Mouse (Mus musculus): ENCODE measurements at regions not wholly inside any gene's neighbourhood (a gene's known extent, or its start where the extent isn't known, plus 50 kb on each side); places are given as distances from the start of the nearest gene placed in this dataset.

- Histone ChIP-seq H3K27ac (ENCODE audit: low read length) (no peak overlapping the region), H3K36me3 (ENCODE audit: insufficient read depth, low read length) (no peaks in the 10 kb centered on the region), H3K4me1 (ENCODE audit: insufficient read depth, low read depth, low read length) (no peaks in the 10 kb centered on the region), H3K27me3 (replicated peaks; ENCODE audit: insufficient read depth, low read length) (no peaks in the 10 kb centered on the region), H3K9ac (replicated peaks; ENCODE audit: low read depth) (no peak overlapping the region), H3K4me3 (ENCODE audit: low read depth, low read length) (no peak overlapping the region), H3K4me2 (replicated peaks; ENCODE audit: low read depth, low read length) (no peak overlapping the region), H3K9me3 (ENCODE audit: low read length) (no peaks in the 10 kb centered on the region)
- TF ChIP-seq CTCF (IDR thresholded peaks at IDR 0.05) (no peak), EP300 (IDR thresholded peaks at IDR 0.05) (no peak; the same call in 1 of the 2 replicates)
- peak; percentile 78 for DNase-seq (ENCODE audit: low spot score)
- WGBS: 58% methylated on average over 4 of the region's 4 CpGs
- ATAC-seq: peak; percentile 68
These were observed 56.1 kb downstream of the Cxcl13 start for GRCm38 (mm10) chr5:96012849-96013248.

Measured in lung, postnatal 0 days (tissue).